Mouse (Mus musculus) ovary, postnatal 10 days (tissue): ENCODE measurements around the gene Mcm2.

Source experiments
- DNase-seq: peaks from one replicate; pipeline ENCODE4 v3.0.0; 2022; ENCODE audit warnings: low spot score

Gene Mcm2

GRCm38 (mm10) chr6:88847571-88847970 is 51.0 kb downstream of the Mcm2 start:
- no peak for DNase-seq

- DNase-seq, result no peak
These were observed 53.5 kb downstream of the Mcm2 start for GRCm38 (mm10) chr6:88844901-88845565.

- no peak for DNase-seq
These were observed 54.5 kb downstream of the Mcm2 start for GRCm38 (mm10) chr6:88843781-88844725.

GRCm38 (mm10) chr6:88843241-88843640 is 55.3 kb downstream of the Mcm2 start:
- DNase-seq, result no peak

- peak; percentile 41 for DNase-seq
These were observed 55.8 kb downstream of the Mcm2 start for GRCm38 (mm10) chr6:88842731-88843151.

DNA sequence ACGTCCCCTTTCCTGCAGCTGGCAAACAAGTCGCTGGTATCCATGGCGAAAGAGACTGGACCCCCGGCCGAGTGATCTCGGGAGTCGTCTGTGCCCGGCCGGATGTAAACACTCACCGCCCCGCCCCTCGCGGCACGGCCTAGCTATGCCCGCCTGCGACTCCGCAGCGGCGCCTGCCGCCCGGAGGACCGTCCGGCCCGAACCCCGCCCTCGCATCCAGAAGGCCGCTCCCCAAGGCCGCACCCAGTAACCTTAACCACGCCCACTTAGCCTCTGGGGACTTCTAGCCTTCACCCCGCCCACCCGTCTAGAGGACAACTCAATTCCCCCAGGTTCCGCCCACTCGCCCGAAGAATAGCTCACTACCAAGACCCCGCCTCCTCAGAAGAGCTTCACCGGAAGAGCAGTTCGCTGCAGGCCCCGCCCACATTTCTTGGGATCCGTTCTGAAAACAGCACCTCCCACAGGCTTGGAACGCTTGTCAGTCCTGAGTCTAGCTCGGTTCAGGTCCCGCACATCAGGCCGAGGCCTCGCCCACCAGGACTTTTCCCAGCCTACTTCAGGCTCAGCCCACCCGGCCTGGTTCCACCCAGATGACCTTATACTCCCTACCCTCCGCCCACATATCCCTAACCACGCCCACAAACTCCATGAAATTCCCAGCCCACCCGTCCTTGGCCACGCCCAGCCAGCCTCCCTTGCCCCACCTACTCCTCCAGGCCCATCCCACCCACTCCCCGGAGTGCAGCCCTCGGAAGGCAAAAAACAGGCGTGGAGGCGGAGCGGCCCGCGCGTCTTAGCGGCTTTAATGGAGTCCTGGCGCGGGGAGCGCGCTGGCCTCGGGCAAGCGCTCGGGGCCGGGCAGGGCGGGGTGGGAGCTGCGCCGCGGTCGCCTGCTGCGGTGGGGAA is 56.5 kb downstream of the Mcm2 start, which contains the start of gene Abtb1:
Abtb1 (minus strand) TSS at position 204 of the 909 bp plus-strand sequence.
- DNase-seq, result peak; percentile 89

- no peak for DNase-seq
These were observed 57.1 kb downstream of the Mcm2 start for GRCm38 (mm10) chr6:88841514-88841780.

DNA sequence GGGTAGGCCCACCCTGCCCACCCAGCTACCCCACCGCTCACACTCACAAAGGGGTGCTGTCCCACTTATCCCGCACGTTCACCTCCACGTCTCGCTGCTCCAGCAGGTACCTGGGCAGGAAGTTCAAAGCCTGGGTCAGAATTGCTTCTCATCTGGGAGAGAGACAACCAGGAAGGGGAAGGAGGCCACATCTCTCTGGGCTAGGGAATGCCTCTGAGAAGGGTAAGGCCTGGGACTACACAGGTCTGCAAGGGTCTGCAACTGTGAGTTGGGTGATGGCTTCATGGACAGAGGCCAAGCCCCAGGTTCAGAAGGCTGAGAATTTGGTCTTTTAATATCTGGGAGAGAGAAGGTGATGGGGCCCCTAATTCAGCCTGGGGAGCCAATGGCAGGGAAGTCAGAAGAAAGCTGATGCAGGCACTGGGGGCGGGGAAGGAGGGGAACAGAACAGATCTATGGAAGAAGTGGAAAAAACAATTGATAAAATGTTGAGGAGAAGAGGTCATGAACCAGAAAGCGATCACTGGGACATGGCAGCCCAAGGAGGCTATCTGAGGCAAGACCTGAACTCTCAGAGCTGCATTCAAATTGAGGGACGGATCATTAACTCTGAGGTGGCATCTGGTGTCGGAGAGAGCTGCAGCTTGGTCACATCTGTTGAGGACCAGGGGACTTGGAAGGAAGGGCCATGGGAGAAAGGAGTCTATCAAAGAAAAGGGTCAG is 57.6 kb downstream of the Mcm2 start:
- no peak for DNase-seq

DNA sequence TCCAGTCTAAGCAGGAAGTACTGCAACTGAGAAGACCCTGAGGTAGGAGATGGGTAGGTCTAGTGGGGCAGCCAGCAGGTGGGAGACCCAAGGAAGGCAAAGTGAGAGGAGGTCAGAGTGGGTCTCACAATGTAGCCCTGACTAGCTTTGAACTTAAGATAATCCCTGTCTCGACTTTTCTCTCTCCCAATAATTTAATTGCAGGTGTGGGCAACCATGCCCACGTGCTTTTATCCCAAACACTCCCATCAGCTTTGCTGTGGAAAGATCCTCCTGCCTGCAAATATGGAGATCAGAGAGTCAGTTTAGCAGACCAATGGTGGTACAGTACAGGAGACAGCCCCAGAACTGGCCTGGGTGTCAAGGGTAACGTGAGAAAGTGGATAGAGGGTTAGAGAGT is 58.4 kb downstream of the Mcm2 start:
- DNase-seq, result no peak

- DNase-seq, result no peak
These were observed 59.2 kb downstream of the Mcm2 start for GRCm38 (mm10) chr6:88839135-88839970.

DNA sequence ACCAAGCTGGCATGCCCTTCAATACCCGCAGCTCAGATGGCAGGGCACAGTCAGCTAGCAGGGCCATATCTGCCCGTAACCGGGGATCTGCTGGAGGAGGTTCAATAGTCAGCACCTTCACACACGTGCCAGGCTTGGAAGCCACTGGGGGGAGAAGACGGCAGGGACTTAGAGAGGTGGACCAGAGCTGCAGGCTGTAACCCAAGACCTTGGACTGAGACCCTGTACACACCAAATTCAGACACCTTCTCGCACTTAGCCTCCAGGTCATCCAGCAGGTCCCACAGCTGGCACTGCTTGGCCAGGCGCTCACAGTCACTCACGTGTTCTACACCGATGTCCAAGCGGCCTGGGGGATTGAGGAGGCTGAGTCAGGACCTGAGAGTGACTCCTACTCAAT is 60.0 kb downstream of the Mcm2 start:
- no peak for DNase-seq

DNA sequence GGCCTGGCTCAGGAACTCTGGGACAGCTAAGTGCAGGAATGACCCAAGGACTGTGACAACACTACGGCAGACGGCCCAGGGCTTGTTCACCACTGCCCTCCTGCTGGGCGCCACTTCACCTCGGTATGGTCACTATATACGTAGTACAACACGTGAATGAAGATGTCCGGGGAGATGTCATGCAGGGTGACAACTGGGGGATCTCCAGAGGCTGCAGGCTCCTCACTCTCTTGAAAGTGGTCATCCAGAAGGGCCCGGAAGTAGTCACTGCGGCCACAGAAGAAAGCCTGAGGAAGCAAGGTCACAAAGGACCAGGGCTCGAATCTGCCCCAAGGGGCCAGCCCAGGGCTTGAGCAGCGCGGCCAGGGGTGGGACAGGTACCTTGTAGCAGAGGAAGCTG is 60.6 kb downstream of the Mcm2 start:
- no peak for DNase-seq

DNA sequence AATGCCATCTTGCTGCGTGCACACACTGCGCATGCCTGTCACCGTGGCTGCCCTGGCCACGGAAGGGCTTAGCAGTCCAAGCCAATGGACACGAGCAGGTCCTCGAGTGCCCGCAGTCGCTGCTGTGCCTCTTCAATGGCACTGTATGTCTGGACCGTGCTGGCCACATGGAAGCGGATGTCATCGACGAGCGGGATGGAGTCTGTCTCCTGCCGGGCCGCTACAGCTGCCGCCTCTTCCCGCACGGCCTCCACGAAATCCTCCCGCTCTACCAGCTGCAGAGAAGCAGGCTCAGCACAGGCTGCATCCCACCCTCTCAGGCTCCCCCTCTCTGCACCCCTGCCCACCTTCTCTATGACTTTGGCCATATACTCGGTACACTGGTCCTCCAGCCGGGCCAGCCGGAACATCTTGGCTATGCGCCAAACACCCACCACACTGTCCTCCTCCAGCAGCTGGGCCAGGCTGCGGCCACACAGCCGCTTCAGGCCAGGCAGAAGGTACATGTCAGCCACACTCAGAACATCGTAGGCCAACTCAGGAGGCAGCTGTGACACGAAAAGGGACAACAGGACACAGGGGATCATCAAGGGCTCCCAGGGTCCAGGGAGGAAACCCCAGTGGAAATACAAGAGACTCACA is 62.3 kb downstream of the Mcm2 start:
- DNase-seq, result no peak

GRCm38 (mm10) chr6:88835047-88835446 is 63.5 kb downstream of the Mcm2 start:
- no peak for DNase-seq
